Mouse (Mus musculus): ENCODE measurements around the gene Rnf10.
A peak's percentile ranks its signal among the peaks of the same experiment; 100 is the strongest.

- no peak for TF ChIP-seq CTCF (IDR thresholded peaks at IDR 0.05; ENCODE audit: low read depth)
- TF ChIP-seq EP300 (IDR thresholded peaks at IDR 0.05; ENCODE audit: low read depth) = 0 out of 2 replicates have a peak, but pooled peaks have one; percentile 15
These were observed 33.9 kb downstream of the Rnf10 start for GRCm38 (mm10) chr5:115238729-115239195.

Measured in liver, embryonic 14.5 days (tissue).